Mouse (Mus musculus): ENCODE results near the gene Fras1.

- TF ChIP-seq GATA1 (IDR thresholded peaks at IDR 0.05; ENCODE audit: low read length) (no peak), TAL1 (IDR thresholded peaks at IDR 0.05; ENCODE audit: low read length) (no peak)
Observed at GRCm38 (mm10) chr5:96803091-96803490, 429.3 kb downstream of the Fras1 start.

Measured in erythroblast, embryonic 14.5 days (primary cell).